Mouse (Mus musculus): ENCODE measurements around the gene Olfr1123. TPM values are rescaled to one million over a fixed set of nuclear protein-coding genes. Genes with fewer than 3 reads are reported as not detected.

Gene Olfr1123
- not detected in 2 replicates for polyA plus RNA-seq (2012; ENCODE audit: low replicate concordance)

DNA sequence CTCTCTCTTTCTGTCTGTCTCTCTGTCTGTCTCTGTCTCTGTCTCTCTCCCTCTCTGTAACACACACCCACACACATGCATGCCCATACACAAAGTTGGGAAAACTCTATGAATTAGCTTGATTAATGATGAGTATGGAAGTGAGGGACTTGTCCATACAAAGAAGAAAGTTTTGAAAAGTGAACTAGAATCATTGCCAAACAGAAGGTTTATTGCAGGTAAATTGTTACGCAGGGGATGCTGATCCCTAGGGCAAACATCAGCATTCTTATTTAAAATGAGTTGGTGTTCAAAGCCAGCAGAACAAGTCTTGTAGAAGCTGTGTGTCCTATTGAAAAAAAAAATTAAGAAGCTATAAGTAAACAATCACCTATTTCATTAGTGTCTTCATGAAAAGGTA lies at the start of gene Olfr1123:
TSS of gene Olfr1123 (plus strand) at position 301 of the 400 bp plus-strand sequence.

DNA sequence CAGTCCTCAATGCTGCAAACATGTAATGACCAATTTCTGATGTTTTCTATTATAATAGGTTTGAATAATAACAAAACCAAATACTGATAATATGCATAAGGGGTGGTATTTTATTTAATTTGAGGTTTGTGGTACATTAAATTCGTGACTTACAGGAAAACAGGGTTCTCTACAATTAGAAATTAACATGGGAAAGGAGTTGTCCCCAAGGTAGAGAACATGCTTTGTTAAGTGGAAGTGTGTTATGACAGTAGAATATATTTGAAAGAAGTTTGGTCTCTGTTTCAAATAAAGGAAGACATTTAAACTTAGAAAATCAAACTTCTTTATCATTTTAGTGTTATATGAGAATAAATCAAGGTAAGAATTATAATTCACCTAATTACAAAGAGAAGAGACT lies 46.8 kb upstream of the Olfr1123 start, which contains the start of gene Olfr1121:
TSS of gene Olfr1121 (plus strand) at position 301 of the 400 bp plus-strand sequence.

DNA sequence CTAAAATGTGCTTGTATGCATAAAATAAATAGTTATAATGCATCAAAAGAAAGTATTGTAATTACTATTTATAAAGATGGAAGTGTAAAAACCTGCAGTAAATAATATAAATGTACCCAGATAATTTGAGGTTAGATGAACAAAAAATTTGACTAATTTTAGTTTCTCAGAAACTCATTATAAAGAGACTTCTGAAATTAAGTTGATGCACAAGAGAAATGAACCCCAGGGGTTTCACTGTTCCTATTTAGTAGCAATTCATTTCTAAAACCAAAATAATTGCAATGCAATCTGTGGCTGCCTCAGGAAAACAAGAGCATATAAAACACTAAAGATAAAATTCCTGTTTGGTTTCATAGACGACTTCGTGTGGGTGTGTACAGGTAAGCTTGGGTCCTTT lies 30.9 kb upstream of the Olfr1123 start, which contains the start of gene Olfr1122:
TSS of gene Olfr1122 (plus strand) at position 301 of the 400 bp plus-strand sequence.

DNA sequence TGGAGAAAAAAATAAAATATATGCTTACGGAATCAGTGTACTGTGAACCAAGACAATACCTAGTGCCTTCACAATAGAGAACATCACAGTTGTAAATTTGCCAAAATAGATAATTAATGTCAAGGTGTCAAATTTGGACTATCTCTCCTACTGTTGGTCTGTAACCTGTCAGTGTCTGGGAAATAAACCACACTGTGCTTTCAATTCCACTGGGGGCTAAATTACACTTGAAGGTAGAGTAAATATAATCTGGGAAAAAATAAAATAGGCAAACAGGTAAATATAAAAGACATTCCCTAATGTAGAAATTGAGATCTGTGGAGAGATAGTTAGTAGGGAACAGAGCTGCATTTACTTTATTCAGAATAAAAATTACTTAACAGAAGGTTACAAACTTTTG lies 13.5 kb downstream of the Olfr1123 start, which contains the start of gene Olfr1124:
TSS of gene Olfr1124 (plus strand) at position 301 of the 400 bp plus-strand sequence.

DNA sequence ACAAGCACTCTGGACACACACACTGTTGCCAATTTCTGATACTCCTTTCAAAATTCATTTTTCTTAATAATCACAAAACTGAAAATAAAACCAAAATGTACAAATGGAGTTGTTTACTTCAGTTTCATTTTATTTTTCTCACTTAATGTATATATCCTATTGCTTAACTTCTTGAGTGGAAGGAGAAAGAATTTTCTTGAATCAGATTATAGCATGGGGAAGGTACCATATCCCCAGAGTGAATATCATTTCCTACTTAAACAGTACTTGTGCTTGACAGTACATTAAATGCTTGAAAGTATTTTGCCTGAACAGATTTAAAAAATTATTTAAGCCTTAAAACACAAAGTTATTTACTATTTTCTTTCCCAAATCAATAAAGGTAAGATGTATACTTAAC lies 37.2 kb downstream of the Olfr1123 start, which contains the start of gene Olfr1126:
TSS of gene Olfr1126 (plus strand) at position 301 of the 400 bp plus-strand sequence.

Other genes starting within 250 kb of the Olfr1123 start
- gene Olfr1112, start 228.8 kb upstream of the Olfr1123 start, polyA plus RNA-seq (2012; ENCODE audit: low replicate concordance) = not detected in 2 replicates
- gene Olfr1113, start 207.7 kb upstream of the Olfr1123 start, polyA plus RNA-seq (2012; ENCODE audit: low replicate concordance) = not detected in 2 replicates
- not detected in 2 replicates for gene Olfr1115, start 168.6 kb upstream of the Olfr1123 start, polyA plus RNA-seq (2012; ENCODE audit: low replicate concordance)
- not detected in 2 replicates for gene Olfr1116, start 149.1 kb upstream of the Olfr1123 start, polyA plus RNA-seq (2012; ENCODE audit: low replicate concordance)
- gene Olfr1118, start 109.1 kb upstream of the Olfr1123 start, polyA plus RNA-seq (2012; ENCODE audit: low replicate concordance) = not detected in 2 replicates
- gene Olfr1120, start 61.8 kb upstream of the Olfr1123 start, polyA plus RNA-seq (2012; ENCODE audit: low replicate concordance) = not detected in 2 replicates
- not detected in 2 replicates for gene Olfr1121, start 46.7 kb upstream of the Olfr1123 start, polyA plus RNA-seq (2012; ENCODE audit: low replicate concordance)
- 0.23 TPM in 1 of 2 replicates, not detected in the other for gene Olfr1122, start 30.8 kb upstream of the Olfr1123 start, polyA plus RNA-seq (2012; ENCODE audit: low replicate concordance)
- gene Olfr1124, start 13.6 kb downstream of the Olfr1123 start, polyA plus RNA-seq (2012; ENCODE audit: low replicate concordance) = not detected in 2 replicates
- gene Olfr1126, start 37.3 kb downstream of the Olfr1123 start, polyA plus RNA-seq (2012; ENCODE audit: low replicate concordance) = not detected in 2 replicates
- gene Pramel7, start 80.5 kb downstream of the Olfr1123 start, polyA plus RNA-seq (2012; ENCODE audit: low replicate concordance) = not detected in 2 replicates
- not detected in 2 replicates for gene Pramel6, start 89.9 kb downstream of the Olfr1123 start, polyA plus RNA-seq (2012; ENCODE audit: low replicate concordance)
- not detected in 2 replicates for gene Olfr153, start 115.2 kb downstream of the Olfr1123 start, polyA plus RNA-seq (2012; ENCODE audit: low replicate concordance)
- not detected in 2 replicates for gene Olfr1128, start 128.9 kb downstream of the Olfr1123 start, polyA plus RNA-seq (2012; ENCODE audit: low replicate concordance)
- gene Olfr1129, start 157.3 kb downstream of the Olfr1123 start, polyA plus RNA-seq (2012; ENCODE audit: low replicate concordance) = not detected in 2 replicates
- gene Olfr1130, start 189.6 kb downstream of the Olfr1123 start, polyA plus RNA-seq (2012; ENCODE audit: low replicate concordance) = not detected in 2 replicates
- not detected in 2 replicates for gene Olfr1131, start 210.5 kb downstream of the Olfr1123 start, polyA plus RNA-seq (2012; ENCODE audit: low replicate concordance)
- gene Olfr1132, start 220.9 kb downstream of the Olfr1123 start, polyA plus RNA-seq (2012; ENCODE audit: low replicate concordance) = not detected in 2 replicates
- gene Olfr1133, start 230.7 kb downstream of the Olfr1123 start, polyA plus RNA-seq (2012; ENCODE audit: low replicate concordance) = not detected in 2 replicates
- not detected in 2 replicates for gene Olfr1134, start 241.8 kb downstream of the Olfr1123 start, polyA plus RNA-seq (2012; ENCODE audit: low replicate concordance)

All from hematopoietic multipotent progenitor cell, adult 10-12 weeks (in vitro differentiated cells).